Mouse (Mus musculus) brown adipose tissue, adult 24 weeks (tissue): ENCODE results near the gene Styxl1. TPM values are rescaled to one million over a fixed set of nuclear protein-coding genes. Genes with fewer than 3 reads are reported as not detected.

Experiments
- H3K27ac ChIP-seq: fragments of 200-500 bp; replicated peaks from 2 replicates; pipeline ENCODE4 v1.5.1; 2012; ENCODE audit warnings: low read depth, mild to moderate bottlenecking, low read length
- H3K4me1 ChIP-seq: fragments of 200-500 bp; 2 replicates; pipeline ENCODE4 v1.6.1; 2012; ENCODE audit warnings: low read length, mixed read lengths; ENCODE audit not compliant: control insufficient read depth, insufficient read depth, insufficient read length
- H3K4me3 ChIP-seq: fragments of 200-500 bp; 2 replicates; pipeline ENCODE4 v1.5.1; 2012; ENCODE audit warnings: low read depth, mild to moderate bottlenecking, low read length, moderate library complexity; ENCODE audit not compliant: insufficient read depth
- polyA plus RNA-seq: library from polyadenylated mRNA; stranded (reverse); fragments of >200 nt; gene quantifications from 2 replicates; pipeline ENCODE4 v1.2.4, GENCODE M21; 2012; ENCODE audit not compliant: missing spikeins, insufficient read depth, insufficient read length

Gene Styxl1
- polyA plus RNA-seq: not detected in 2 replicates

DNA sequence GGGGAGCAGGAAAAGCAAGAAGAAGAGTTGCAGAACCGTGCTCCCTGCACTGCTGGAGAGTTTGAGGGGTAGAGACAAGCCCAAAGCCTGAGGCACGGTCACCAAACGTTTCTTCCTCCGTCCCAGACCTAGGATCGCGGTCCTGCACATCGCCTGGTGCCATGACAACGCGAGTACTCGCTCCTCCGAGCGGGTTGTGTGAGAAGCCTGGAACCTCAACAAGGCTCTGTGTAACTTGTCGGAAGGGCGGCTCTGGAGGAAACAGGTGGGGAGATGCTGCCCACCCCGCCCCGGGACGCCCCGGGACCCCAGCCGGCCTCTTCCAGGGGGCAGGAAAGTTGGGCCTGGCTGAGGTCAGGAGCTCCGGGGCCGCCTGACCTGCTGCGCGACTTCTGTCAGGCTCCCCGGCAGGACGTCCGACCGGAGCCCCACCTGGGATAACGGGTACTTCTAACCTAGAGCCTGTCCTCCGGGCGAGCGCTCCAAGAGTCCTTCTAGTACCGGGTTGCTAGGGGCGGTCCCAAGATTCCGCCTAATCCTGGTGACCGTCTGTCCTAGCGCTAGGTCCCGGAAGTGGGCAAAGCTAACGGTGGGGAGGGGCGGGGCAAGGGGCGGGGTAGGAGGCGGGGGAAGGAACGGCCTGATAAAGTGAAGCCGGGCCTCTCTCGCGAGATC lies at the start of gene Styxl1:
Gene Styxl1, minus strand, starts transcription at position 590 of the 675 bp plus-strand sequence.
- Histone ChIP-seq H3K27ac (peak within 1 kb of the TSS; percentile 93), H3K4me3 (peak within 1 kb of the TSS; percentile 93), H3K4me1 (peaks cover 16% of the 10 kb centered on the region)

DNA sequence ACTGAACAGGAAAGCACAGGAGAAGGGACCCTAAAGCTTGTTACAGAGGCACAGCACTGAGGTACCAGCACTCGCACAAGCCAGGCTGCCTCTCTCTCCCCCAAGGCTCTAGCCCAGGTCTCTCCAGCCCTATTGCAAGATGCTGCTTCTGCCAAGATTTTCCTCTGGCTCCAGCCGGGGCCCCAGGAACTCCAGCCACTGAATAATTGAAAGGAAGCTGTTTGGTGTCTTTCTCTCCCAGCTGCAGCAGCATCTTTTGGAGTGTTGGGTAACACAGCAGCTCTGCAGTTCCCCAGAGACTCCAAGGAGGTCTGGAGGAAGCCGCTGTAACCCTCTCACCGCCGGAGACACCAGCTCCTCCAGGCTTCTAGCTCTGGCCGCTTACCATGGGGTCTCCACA lies 48.0 kb upstream of the Styxl1 start:
- H3K4me1 ChIP-seq: no peaks in the 10 kb centered on the region
- no peak overlapping the region for H3K27ac ChIP-seq
- no peak overlapping the region for H3K4me3 ChIP-seq

DNA sequence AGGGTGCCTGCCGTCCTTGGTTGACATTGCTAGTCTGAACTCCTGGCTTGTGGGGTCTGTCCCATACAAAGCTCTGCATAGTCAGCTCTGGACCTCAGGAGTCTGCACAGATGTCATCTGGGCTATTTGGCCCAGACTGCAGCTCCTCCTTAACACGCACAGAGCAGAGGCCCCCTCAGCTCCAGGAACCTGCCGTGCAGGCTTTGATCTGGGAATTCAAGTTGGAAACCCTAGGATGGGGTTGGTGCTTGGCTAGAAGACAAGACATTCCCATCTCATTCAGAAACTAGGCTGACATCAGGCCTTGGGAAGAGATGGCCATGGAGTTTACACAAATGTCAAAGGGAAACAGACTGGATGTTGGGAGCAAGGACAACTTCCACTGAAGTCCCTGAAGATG lies 46.3 kb upstream of the Styxl1 start:
- no peak overlapping the region for H3K4me3 ChIP-seq
- no peak overlapping the region for H3K27ac ChIP-seq
- no peaks in the 10 kb centered on the region for H3K4me1 ChIP-seq

DNA sequence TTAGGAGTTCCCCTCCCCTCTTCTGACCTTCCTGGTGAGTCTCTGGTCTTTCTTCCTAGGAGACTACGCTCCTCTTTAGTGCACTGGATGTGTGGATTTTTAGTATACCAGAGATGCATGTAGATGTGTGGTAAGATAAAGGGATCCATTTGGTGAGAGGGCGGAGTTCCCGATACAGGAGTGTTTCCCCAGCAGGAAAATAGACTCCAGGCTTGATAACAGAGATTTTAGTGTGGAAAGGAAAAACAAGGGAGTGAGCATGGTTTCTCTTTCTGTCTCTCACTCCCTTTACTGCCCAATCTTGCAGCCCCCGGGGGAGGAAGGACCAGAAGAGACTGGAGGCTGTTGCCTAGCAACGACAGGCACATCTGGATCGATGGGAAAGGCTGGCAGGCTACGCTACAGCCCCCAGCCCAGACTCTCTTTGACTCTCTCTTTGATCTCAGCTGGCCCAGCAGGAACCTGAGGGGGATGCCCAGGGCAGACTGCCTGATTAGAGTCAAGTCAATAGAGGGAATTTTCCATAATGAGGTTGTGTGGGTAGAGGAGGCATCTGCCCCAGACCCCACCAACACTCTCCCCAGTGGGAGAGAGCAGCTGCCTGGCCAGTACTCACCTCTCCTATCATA lies 44.2 kb upstream of the Styxl1 start:
- Histone ChIP-seq H3K4me3 (no peak overlapping the region), H3K27ac (no peak overlapping the region), H3K4me1 (no peaks in the 10 kb centered on the region)

DNA sequence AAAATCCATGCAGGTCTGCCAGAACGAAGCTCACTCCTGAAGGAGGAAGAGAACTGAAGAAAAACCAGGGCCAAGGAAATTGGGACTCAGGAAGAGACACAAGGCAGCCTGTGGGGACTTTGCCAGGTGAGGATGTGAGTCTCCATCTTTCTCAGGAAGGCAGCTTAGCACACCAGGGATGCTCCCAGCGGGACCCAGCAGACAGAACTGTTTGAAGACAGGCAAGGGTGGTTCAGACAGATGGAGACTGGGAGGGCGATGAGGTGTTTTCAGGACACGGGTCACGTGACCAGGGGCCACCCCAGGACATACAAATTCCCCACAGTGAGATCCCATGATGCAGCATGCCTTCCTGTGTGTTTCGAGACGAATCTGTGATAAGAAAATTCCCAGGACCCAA lies 40.3 kb upstream of the Styxl1 start:
- Histone ChIP-seq H3K27ac (no peak overlapping the region), H3K4me3 (no peak overlapping the region), H3K4me1 (no peaks in the 10 kb centered on the region)

DNA sequence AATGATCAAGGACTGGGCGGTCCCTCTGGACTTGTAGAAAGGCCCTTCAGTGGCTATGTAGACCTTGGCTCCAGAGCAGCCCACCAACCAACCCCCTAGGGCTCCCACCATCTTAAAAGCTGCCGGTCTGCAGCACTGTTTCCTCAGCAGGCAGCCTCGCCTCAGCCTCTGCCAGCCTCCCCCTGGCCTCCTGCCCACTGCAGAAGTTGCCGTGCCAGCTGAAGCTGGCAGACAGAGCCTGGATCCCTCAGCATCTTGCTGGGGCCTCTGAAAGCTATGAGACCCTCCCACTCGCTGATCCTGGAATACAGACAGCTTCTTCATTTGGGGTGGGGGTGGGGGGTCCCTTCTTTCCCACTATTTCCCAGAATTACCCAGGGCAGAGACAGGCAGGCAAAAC lies 34.8 kb upstream of the Styxl1 start:
- Histone ChIP-seq H3K4me3 (no peak overlapping the region), H3K27ac (no peak overlapping the region), H3K4me1 (no peaks in the 10 kb centered on the region)

DNA sequence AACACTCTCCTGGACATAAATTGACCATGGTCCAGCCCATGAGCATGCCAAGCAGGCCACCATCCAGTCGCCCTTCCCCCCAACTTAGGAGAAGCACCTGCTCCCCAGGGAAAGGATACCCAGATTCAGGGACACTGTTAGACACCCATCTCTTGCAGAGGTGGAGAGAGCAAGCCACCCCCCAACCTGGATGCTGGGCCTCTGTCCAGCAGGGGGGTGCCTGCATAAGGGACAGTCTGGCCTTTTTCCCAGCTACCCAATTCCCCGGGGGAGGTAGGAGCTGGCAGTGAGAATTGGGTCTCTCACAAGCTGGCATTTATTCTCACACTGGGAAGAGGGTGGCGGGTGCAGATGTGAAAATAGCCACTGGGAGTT lies 29.1 kb upstream of the Styxl1 start:
- no peak overlapping the region for H3K27ac ChIP-seq

DNA sequence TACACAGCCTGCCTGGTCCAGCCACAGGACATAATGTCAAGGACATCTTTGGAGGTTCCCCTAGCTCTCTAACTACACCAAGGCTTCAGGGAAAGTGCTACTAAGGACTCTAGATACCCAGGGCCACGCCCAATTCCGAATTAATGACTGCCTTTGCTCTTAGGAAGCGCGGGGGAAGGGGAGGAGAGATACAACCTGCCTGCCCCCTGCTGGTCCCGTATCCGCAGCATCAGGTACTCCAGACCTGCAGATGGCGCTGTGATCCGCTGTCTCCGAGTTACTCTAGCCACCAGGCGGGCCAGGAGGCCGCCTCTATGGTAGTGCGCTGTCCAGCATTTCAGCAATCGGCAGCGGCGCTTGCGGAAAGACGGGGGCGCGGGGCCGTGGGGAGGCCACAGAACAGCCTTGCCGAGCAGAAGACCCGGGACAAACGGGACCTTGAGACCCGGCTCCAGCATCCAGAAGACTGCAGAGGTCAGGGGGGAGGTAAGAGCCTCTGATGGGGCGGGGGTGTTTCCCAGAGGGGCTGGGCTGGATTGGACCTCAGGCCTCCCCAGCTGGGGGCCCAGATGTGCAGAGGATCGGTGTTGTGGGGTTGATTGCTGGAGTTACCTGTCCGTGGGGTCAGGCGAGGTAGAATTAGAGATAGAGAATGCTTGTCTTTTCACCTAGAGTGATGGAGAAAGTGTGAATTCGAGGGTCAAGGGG lies 28.5 kb upstream of the Styxl1 start, which contains the start of gene Srrm3:
Gene Srrm3, plus strand, starts transcription at position 336 of the 708 bp plus-strand sequence.
- Histone ChIP-seq H3K4me3 (no peak within 1 kb of the TSS), H3K27ac (no peak within 1 kb of the TSS), H3K4me1 (no peaks in the 10 kb centered on the region)

More for the DNA sequence above, 29.1 kb upstream of the Styxl1 start:
- no peaks in the 10 kb centered on the region for H3K4me1 ChIP-seq
- no peak overlapping the region for H3K4me3 ChIP-seq

DNA sequence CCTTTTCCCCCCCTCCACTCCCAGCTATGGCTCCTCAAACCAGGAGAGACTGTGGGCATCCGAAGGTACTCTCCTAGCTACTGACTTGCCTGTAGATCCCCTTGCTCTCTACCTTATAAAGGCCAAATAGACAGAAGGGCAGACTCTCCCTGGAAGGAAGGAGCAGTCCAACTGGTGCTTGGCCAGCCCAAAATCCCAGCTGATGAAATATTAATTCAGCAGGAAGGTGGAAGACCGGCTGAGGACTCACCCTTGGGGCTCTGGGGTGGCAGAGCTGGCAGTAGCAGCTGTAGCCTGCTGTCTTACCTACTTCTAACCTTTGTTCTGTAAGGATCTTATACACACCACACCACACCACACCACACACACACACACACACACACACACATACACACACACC lies 26.6 kb upstream of the Styxl1 start:
- H3K27ac ChIP-seq: no peak overlapping the region

DNA sequence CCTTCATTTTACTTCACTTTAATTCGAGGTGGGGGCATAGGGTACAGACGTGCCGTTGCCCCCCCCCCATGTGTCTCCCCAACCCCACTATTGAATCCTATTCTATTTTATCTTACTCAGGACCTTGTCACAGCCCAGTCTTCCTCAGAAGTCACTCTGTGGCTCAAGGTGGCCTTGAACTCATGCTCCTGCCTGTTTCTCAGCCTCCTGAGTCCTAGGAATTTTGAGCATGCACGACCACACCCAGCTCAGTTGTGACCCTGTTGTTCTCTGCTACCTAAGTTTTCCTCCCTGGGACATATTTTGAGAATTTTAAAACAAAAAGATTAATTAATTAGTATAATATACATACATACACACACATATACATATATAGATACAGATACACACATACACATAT lies 25.5 kb upstream of the Styxl1 start:
- Histone ChIP-seq H3K27ac (no peak overlapping the region), H3K4me3 (no peak overlapping the region), H3K4me1 (no peaks in the 10 kb centered on the region)

More for the DNA sequence above, 26.6 kb upstream of the Styxl1 start:
- Histone ChIP-seq H3K4me3 (no peak overlapping the region), H3K4me1 (no peaks in the 10 kb centered on the region)

DNA sequence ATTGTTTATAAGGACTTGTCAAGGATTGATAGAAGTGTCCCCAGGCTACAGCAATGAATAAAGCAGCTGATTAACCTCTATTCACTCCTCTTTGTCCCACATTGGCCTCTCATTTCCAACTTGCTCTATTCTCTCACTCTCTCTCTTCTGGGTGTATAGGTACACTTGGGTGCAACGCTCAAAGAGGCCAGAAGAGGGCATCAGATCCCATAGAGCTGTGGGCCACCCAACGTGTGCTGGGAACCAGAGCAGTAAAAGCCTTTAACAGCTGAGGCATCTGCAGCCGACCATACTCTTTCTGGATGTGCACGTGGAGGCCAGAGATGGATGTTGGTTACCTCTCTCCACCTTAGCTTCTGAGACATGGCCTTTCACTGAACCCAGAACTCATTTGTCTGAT lies 24.9 kb upstream of the Styxl1 start:
- no peak overlapping the region for H3K27ac ChIP-seq
- no peaks in the 10 kb centered on the region for H3K4me1 ChIP-seq
- H3K4me3 ChIP-seq: no peak overlapping the region

DNA sequence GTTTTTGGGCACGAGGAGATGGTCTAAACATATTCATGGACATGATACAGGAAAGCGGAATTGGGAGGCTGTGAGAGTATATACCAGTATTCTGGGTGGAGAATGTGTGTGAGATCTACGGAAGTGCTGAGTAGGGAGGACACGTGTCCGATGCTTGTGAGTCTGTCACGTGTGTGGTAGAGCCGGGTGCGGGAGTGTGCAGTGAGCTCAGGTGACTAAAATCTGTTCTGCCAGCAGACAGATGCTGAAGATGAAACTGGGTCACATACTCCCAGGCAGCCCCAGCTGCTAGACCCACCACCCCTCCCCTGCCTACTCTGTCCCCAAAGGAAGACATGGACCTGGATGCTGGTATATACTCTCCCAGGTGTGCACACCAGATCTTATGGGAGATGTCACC lies 24.5 kb upstream of the Styxl1 start:
- Histone ChIP-seq H3K4me1 (no peaks in the 10 kb centered on the region), H3K4me3 (no peak overlapping the region), H3K27ac (no peak overlapping the region)

DNA sequence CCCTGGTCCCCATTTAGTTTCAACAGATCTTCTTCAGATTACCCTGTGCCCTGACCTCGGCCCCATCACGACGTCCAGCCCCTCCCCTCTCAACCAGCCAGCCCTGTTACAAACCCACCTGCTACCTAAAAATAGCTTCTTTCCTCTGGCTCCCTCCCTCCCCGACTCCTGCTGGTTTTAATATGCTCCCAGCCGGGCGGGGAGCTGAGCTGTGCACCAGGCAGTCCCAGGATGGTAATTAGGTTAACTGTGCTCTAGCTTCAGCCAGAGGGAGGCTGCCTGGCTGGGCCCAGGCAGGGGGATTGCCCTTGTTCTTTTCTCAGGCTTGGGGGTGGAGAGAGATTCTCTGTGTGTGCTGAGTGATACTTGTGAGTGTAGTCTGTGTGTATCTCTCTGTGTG lies 22.7 kb upstream of the Styxl1 start:
- Histone ChIP-seq H3K4me3 (no peak overlapping the region), H3K4me1 (no peaks in the 10 kb centered on the region), H3K27ac (no peak overlapping the region)

DNA sequence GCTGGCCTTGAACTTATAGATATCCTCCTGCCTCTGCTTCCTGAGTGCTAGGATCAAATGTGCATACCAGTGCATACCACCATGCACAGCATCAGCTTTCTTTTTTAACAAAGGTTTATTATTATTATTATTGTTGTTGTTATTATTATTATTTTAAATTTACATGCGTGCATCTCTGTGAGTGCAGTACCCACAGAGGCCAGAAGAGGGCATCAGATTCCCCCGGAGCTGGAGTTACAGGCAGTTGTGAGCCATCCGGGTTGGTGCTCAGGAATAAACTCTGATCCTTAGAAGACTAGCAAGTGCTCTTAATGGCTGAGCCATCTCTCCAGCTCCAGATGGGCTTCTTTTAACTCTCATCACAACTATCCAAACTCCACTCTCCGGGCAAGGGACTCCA lies 21.6 kb upstream of the Styxl1 start:
- H3K27ac ChIP-seq: no peak overlapping the region
- H3K4me1 ChIP-seq: no peaks in the 10 kb centered on the region
- no peak overlapping the region for H3K4me3 ChIP-seq

DNA sequence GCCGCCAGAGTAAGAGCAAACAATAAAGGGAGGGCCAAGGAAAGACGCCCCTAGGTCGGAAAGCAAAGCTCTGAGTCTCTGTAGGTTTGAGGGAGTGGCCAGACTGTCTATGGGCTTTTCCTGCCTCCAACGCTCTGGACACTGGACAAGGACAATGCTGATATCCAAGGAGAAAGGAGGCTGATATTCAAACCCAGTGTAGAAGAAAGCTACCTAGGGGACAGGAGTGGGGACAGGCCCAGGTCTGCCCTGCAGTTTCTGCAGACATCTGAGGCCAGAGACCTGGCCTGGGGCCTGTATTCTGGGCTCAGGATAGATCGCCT lies 16.6 kb upstream of the Styxl1 start:
- Histone ChIP-seq H3K4me1 (no peaks in the 10 kb centered on the region), H3K4me3 (no peak overlapping the region; the same call in 1 of the 2 replicates), H3K27ac (no peak overlapping the region)
